In the genomic region with DNA sequence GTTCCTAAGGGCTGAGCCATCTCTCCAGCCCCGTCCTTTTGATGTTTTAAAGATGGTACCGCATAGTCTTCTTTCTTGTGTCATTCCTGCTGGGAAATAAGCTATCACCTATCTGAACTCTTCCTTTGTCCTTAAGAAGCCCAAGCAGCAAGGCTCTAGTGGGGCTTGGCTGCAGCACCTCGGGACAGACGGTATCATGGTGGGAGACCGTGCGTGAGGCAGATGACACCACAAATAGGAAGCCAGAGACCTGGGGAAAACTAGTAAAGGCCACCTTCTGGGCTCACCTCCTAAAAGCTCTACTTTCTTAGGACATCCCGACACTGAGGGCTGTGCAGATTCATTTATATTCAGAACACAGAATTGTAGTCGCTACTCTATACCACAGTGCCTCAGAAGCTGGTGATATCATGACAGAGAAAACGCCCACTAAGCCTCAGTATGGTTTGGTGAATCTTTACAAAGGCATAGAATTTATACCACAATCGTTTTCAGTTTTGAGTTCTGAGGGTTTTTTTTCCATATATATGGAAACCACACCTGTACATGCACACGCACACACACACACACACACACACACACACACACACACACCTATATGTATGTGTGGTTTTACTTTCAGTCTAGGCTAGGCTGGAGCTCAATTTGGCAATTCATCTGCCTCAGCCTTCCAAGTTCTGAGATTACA, we compare ENCODE assay signal across 20 mouse cellular contexts. TPM values are rescaled to one million over a fixed set of nuclear protein-coding genes. Genes with fewer than 3 reads are reported as not detected.
A peak's percentile ranks its signal among the peaks of the same experiment; 100 is the strongest.
DNase-seq lines count a peak whose midpoint lies in the region; ATAC-seq and TF ChIP-seq lines count a peak whose summit lies in the region.
"Had no signal": no experiment of that assay in that cellular context is flagged by ENCODE, and none has a peak within 500 bp of the region (broad histone marks: within the 10 kb centered on the region; RNA-seq: fewer than 3 reads in every experiment).

No protein-coding gene starts in this region.

- no peaks in the 10 kb centered on the region for H3K27me3 ChIP-seq in spleen, adult 2 months (ENCODE audit: control insufficient read depth, insufficient read depth, low read length)
- no peaks in the 10 kb centered on the region for H3K27me3 ChIP-seq in splenic B cell, adult 2 months (ENCODE audit: control insufficient read depth, insufficient read depth, low read length, poor library complexity, severe bottlenecking)
- H3K27me3 ChIP-seq in hindbrain, postnatal 0 days (ENCODE audit: insufficient read depth, low read length), result no peaks in the 10 kb centered on the region
- H3K27me3 ChIP-seq: hindbrain, embryonic 12.5 days; liver, embryonic 12.5 days; midbrain, embryonic 15.5 days had no signal

- 57% methylated on average over 11 of the region's 11 CpGs for WGBS in spleen, adult 2 months
- 77% methylated on average over 11 of the region's 11 CpGs for WGBS in hindbrain, postnatal 0 days

- H3K36me3 ChIP-seq in spleen, adult 2 months (ENCODE audit: control insufficient read depth, insufficient read depth, low read length), result no peaks in the 10 kb centered on the region
- H3K36me3 ChIP-seq in splenic B cell, adult 2 months (ENCODE audit: control insufficient read depth, insufficient read depth, low read length, poor library complexity, severe bottlenecking), result no peaks in the 10 kb centered on the region
- no peaks in the 10 kb centered on the region for H3K36me3 ChIP-seq in hindbrain, postnatal 0 days (ENCODE audit: insufficient read depth, low read length)
- H3K36me3 ChIP-seq: hindbrain, embryonic 12.5 days; liver, embryonic 12.5 days; midbrain, embryonic 15.5 days had no signal

- no peak for DNase-seq in spleen, adult 2 months (ENCODE audit: low read depth in 1 of 2, low spot score in 2 of 2)
- no peak for DNase-seq in spleen, postnatal 4 days (ENCODE audit: low spot score in 2 of 2)
- DNase-seq in cerebellum, adult 11 months, result peak; percentile 73
- DNase-seq in cerebellum, postnatal 10 days, result peak; percentile 76 to 81
- peak; percentile 59 for DNase-seq in splenic B cell, adult 2 months (ENCODE audit: low read depth, low spot score)
- no peak for DNase-seq in T-cell, adult 2 months (ENCODE audit: low spot score)
- DNase-seq in hindbrain, postnatal 0 days (ENCODE audit: low spot score), result no peak
- no peak for DNase-seq in adipocyte (ENCODE audit: low spot score)
- DNase-seq: adrenal gland, postnatal 10 days; embryo, embryonic 11 days; forebrain, postnatal 0 days; kidney, postnatal 4 days; layer of hippocampus, adult 9-11 months; lung, adult 2 months had no signal

- no peak overlapping the region for H3K9ac ChIP-seq in hindbrain, postnatal 0 days (replicated peaks; ENCODE audit: low read length)
- H3K9ac ChIP-seq: forebrain, postnatal 0 days; hindbrain, embryonic 12.5 days; liver, embryonic 12.5 days; midbrain, embryonic 15.5 days had no signal

- H3K27ac ChIP-seq in spleen, adult 2 months (ENCODE audit: insufficient read depth, low read length), result peak overlapping the region; percentile 52; the same call in 1 of the 2 replicates
- no peak overlapping the region for H3K27ac ChIP-seq in hindbrain, postnatal 0 days
- H3K27ac ChIP-seq: hindbrain, embryonic 12.5 days; liver, embryonic 12.5 days; midbrain, embryonic 15.5 days had no signal

- ATAC-seq in hindbrain, postnatal 0 days, result no peak
- ATAC-seq: forebrain, postnatal 0 days; intestine, embryonic 16.5 days; liver, embryonic 12.5 days; midbrain, embryonic 15.5 days had no signal

- peaks cover 30% of the 10 kb centered on the region; the same call in 1 of the 2 replicates for H3K4me1 ChIP-seq in spleen, adult 2 months (ENCODE audit: control insufficient read depth, insufficient read depth, insufficient read length)
- H3K4me1 ChIP-seq in hindbrain, postnatal 0 days (ENCODE audit: insufficient read depth, low read length), result no peaks in the 10 kb centered on the region
- H3K4me1 ChIP-seq: hindbrain, embryonic 12.5 days; midbrain, embryonic 15.5 days had no signal

- no peak for TF ChIP-seq CTCF in spleen, adult 2 months (IDR thresholded peaks at IDR 0.05; ENCODE audit: extremely low read depth, insufficient read depth, insufficient read length, insufficient replicate concordance)
- no peak for TF ChIP-seq CTCF in hindbrain, postnatal 0 days (IDR thresholded peaks at IDR 0.05; ENCODE audit: low read depth)

- TF ChIP-seq POLR2A in spleen, adult 2 months (IDR thresholded peaks at IDR 0.05; ENCODE audit: low read depth, low read length), result no peak

- no peak overlapping the region for H3K4me3 ChIP-seq in spleen, adult 2 months (ENCODE audit: extremely low read depth, insufficient read depth, insufficient read length)
- no peak overlapping the region for H3K4me3 ChIP-seq in hindbrain, postnatal 0 days (ENCODE audit: low read length)
- H3K4me3 ChIP-seq: hindbrain, embryonic 12.5 days; liver, embryonic 12.5 days; midbrain, embryonic 15.5 days had no signal

- H3K4me2 ChIP-seq in hindbrain, postnatal 0 days (ENCODE audit: low read depth, low read length), result no peak overlapping the region
- H3K4me2 ChIP-seq: hindbrain, embryonic 12.5 days; liver, embryonic 12.5 days; midbrain, embryonic 15.5 days had no signal

- H3K9me3 ChIP-seq in hindbrain, postnatal 0 days (ENCODE audit: low read length), result no peaks in the 10 kb centered on the region
- H3K9me3 ChIP-seq: hindbrain, embryonic 12.5 days; liver, embryonic 12.5 days; midbrain, embryonic 15.5 days had no signal

RNA-seq across cellular contexts. Expression of a gene that starts 22.7 kb away (rescaled TPM):
- polyA plus RNA-seq in spleen, adult 2 months (2012; rRNA removed), result 60.6 and 65.1 TPM in 2 replicates
- total RNA-seq in hindbrain, postnatal 0 days (2014; rRNA removed), result 1.4 and 1.5 TPM in 2 replicates
- polyA plus RNA-seq in hindbrain, postnatal 0 days (2015; fragmentation: Nextera tagmentation; extraction: Ambion mirVana), result 0.70 and 0.83 TPM in 2 replicates

RNA-seq across cellular contexts. Expression of a gene that starts 27.3 kb away (rescaled TPM):
- polyA plus RNA-seq in spleen, adult 2 months (2012; rRNA removed), result 0.20 and 0.25 TPM in 2 replicates
- total RNA-seq in hindbrain, postnatal 0 days (2014; rRNA removed), result 0.04 TPM in 1 of 2 replicates, not detected in the other
- not detected in 2 replicates for polyA plus RNA-seq in hindbrain, postnatal 0 days (2015; fragmentation: Nextera tagmentation; extraction: Ambion mirVana)
- total RNA-seq: forebrain, postnatal 0 days; left cerebral cortex, adult 8-10 months; megakaryocyte-erythroid progenitor cell, adult 5-6 weeks had no signal
- polyA plus RNA-seq: liver, embryonic 12.5 days; midbrain, embryonic 15.5 days had no signal

Comparison
In these comparisons a context has a peak if more than half of its experiments do, and no peak if none do; other contexts are left out.
1. DNase-seq: peak in cerebellum, adult 11 months (single experiment), cerebellum, postnatal 10 days (2 of 2) and splenic B cell, adult 2 months (single experiment); none in spleen, adult 2 months (0 of 2), spleen, postnatal 4 days (0 of 2), T-cell, adult 2 months (single experiment), hindbrain, postnatal 0 days (single experiment) and adipocyte (single experiment).
2. RNA of a gene that starts 22.7 kb away (polyA plus RNA-seq): 60.6 to 65.1 TPM in spleen, adult 2 months; 0.70 to 0.83 TPM in hindbrain, postnatal 0 days; every median in the first group is over 10 times any median in the second.